Mouse (Mus musculus) stomach, postnatal 0 days (tissue): ENCODE results near the gene Nol4l. TPM values are rescaled to one million over a fixed set of nuclear protein-coding genes. Genes with fewer than 3 reads are reported as not detected.
"Not testable (repeated sequence)": the region's sequence is repeated elsewhere in the genome, so short reads cannot be mapped to it uniquely, and the experiment has no call there.

Experiments used
- ATAC-seq: fragments of 200-750 bp; cut with Nextera tagmentation; 2 replicates; pipeline ENCODE4 v1.8.0; 2017; ENCODE audit not compliant: low FRiP score, low TSS enrichment
- DNase-seq: peaks from one replicate; pipeline ENCODE4 v3.0.0-alpha.2; 2016; ENCODE audit warnings: low spot score
- H3K27ac ChIP-seq: fragments of 300-500 bp; sonication (generic); replicated peaks from 2 replicates; pipeline ENCODE4 v1.5.1; 2014; ENCODE audit warnings: mild to moderate bottlenecking, control low read depth
- H3K27me3 ChIP-seq: fragments of 300-500 bp; sonication (generic); 2 replicates; pipeline ENCODE4 v1.6.1; 2014; ENCODE audit warnings: low read length; ENCODE audit not compliant: control insufficient read depth, insufficient read depth
- H3K36me3 ChIP-seq: fragments of 300-500 bp; sonication (generic); 2 replicates; pipeline ENCODE4 v1.6.1; 2014; ENCODE audit warnings: low read length, mixed read lengths; ENCODE audit not compliant: control insufficient read depth, insufficient read depth
- H3K4me1 ChIP-seq: fragments of 300-500 bp; sonication (generic); replicated peaks from 2 replicates; pipeline ENCODE4 v1.6.1; 2014; ENCODE audit warnings: antibody characterized with exemption; ENCODE audit not compliant: control insufficient read depth, insufficient read depth
- H3K4me2 ChIP-seq: fragments of 300-500 bp; sonication (generic); replicated peaks from 2 replicates; pipeline ENCODE4 v1.6.1; 2014; ENCODE audit warnings: low read depth, mild to moderate bottlenecking, control low read depth, moderate library complexity
- H3K4me3 ChIP-seq: fragments of 300-500 bp; sonication (generic); 2 replicates; pipeline ENCODE4 v1.5.1; 2014; ENCODE audit warnings: low read depth, low read length, control low read depth
- H3K9ac ChIP-seq: fragments of 300-500 bp; sonication (generic); 2 replicates; pipeline ENCODE4 v1.6.1; 2014; ENCODE audit warnings: mild to moderate bottlenecking, low read length, control low read depth, mixed read lengths
- H3K9me3 ChIP-seq: fragments of 300-500 bp; sonication (generic); 2 replicates; pipeline ENCODE4 v1.6.1; 2016; ENCODE audit warnings: low read length; ENCODE audit not compliant: control insufficient read depth
- CTCF ChIP-seq: IDR thresholded peaks from 2 replicates; pipeline ENCODE4 v1.5.1; 2016; ENCODE audit warnings: antibody characterized with exemption, low read depth, mild to moderate bottlenecking, moderate library complexity
- EP300 ChIP-seq: optimal IDR thresholded peaks from 2 replicates; pipeline ENCODE3; 2016; ENCODE audit warnings: antibody characterized with exemption
- WGBS: fragments of 180-500 bp; shearing (Covaris S2); extraction: QIAGEN DNeasy Blood & Tissue Kit; methylation state at CpG from one replicate; pipeline ENCODE4 v1.1.7; 2014; 5-methylcytosine and 5-hydroxymethylcytosine counted together
- polyA plus RNA-seq: library from polyadenylated mRNA; unstranded; fragments of >200 nt; fragmentation: Nextera tagmentation; extraction: Ambion mirVana; gene quantifications from 2 replicates; pipeline ENCODE4 v1.2.1, GENCODE M21; 2015

Nol4l gene
- polyA plus RNA-seq, 1 experiment from 2014 or later, result 4.4 TPM

GRCm38 (mm10) chr2:153507969-153508368 lies 21.8 kb downstream of the Nol4l start:
- no peak for TF ChIP-seq CTCF
- no peak for TF ChIP-seq EP300
- H3K9me3 ChIP-seq, result no peaks in the 10 kb centered on the region
- H3K4me1 ChIP-seq, result no peaks in the 10 kb centered on the region
- no peak for DNase-seq
- no peak overlapping the region for H3K4me3 ChIP-seq
- H3K4me2 ChIP-seq, result no peak overlapping the region
- no peaks in the 10 kb centered on the region for H3K36me3 ChIP-seq
- no peak overlapping the region for H3K27ac ChIP-seq
- H3K9ac ChIP-seq, result no peak overlapping the region
- WGBS, result 98% methylated on average over 2 of the region's 2 CpGs
- no peaks in the 10 kb centered on the region for H3K27me3 ChIP-seq
- no peak for ATAC-seq

- 79% methylated on average over 5 of the region's 5 CpGs for WGBS
Observed at GRCm38 (mm10) chr2:153506385-153506784, 23.4 kb downstream of the Nol4l start.

GRCm38 (mm10) chr2:153499154-153499553 lies 30.6 kb downstream of the Nol4l start:
- no peak for DNase-seq
- Histone ChIP-seq H3K4me2 (no peak overlapping the region), H3K4me1 (no peaks in the 10 kb centered on the region), H3K27me3 (no peaks in the 10 kb centered on the region), H3K4me3 (no peak overlapping the region), H3K9me3 (no peaks in the 10 kb centered on the region), H3K36me3 (no peaks in the 10 kb centered on the region), H3K27ac (no peak overlapping the region), H3K9ac (no peak overlapping the region)
- peak; percentile 61 for TF ChIP-seq CTCF
- no peak for TF ChIP-seq EP300
- 50% methylated on average over 4 of the region's 4 CpGs for WGBS
- ATAC-seq, result no peak

More at GRCm38 (mm10) chr2:153506385-153506784, 23.4 kb downstream of the Nol4l start:
- no peak overlapping the region for H3K27ac ChIP-seq
- H3K4me2 ChIP-seq, result no peak overlapping the region
- no peaks in the 10 kb centered on the region for H3K4me1 ChIP-seq
- H3K4me3 ChIP-seq, result no peak overlapping the region
- no peak for TF ChIP-seq CTCF
- TF ChIP-seq EP300, result no peak
- no peak for DNase-seq
- no peak overlapping the region for H3K9ac ChIP-seq
- no peaks in the 10 kb centered on the region for H3K9me3 ChIP-seq
- no peak for ATAC-seq
- H3K36me3 ChIP-seq, result no peaks in the 10 kb centered on the region
- H3K27me3 ChIP-seq, result no peaks in the 10 kb centered on the region

- Histone ChIP-seq H3K9ac (no peak overlapping the region), H3K4me3 (no peak overlapping the region), H3K9me3 (no peaks in the 10 kb centered on the region), H3K4me2 (no peak overlapping the region), H3K4me1 (no peaks in the 10 kb centered on the region; the same call in 1 of the 2 replicates), H3K27me3 (no peaks in the 10 kb centered on the region), H3K27ac (no peak overlapping the region), H3K36me3 (no peaks in the 10 kb centered on the region)
- TF ChIP-seq CTCF (no peak), EP300 (no peak)
- ATAC-seq, result no peak
- DNase-seq, result no peak
- 72% methylated on average over 13 of the region's 13 CpGs for WGBS
Observed at GRCm38 (mm10) chr2:153496898-153497297, 32.9 kb downstream of the Nol4l start.

- Histone ChIP-seq H3K4me3 (no peak overlapping the region), H3K4me1 (no peaks in the 10 kb centered on the region; the same call in 1 of the 2 replicates), H3K36me3 (no peaks in the 10 kb centered on the region), H3K4me2 (no peak overlapping the region), H3K9me3 (no peaks in the 10 kb centered on the region), H3K9ac (no peak overlapping the region), H3K27ac (peak overlapping the region; percentile 13; the same call in 1 of the 2 replicates), H3K27me3 (no peaks in the 10 kb centered on the region)
- ATAC-seq, result 0 out of 2 replicates have a peak, but pooled peaks have one; percentile 0
- WGBS, result 71% methylated on average over 6 of the region's 6 CpGs
- TF ChIP-seq EP300, result no peak
- TF ChIP-seq CTCF, result no peak
- no peak for DNase-seq
Observed at GRCm38 (mm10) chr2:153496301-153496700, 33.5 kb downstream of the Nol4l start.

- Histone ChIP-seq H3K9me3 (no peaks in the 10 kb centered on the region), H3K27ac (no peak overlapping the region), H3K4me3 (no peak overlapping the region), H3K9ac (no peak overlapping the region), H3K4me1 (no peaks in the 10 kb centered on the region; the same call in 1 of the 2 replicates), H3K27me3 (no peaks in the 10 kb centered on the region), H3K36me3 (no peaks in the 10 kb centered on the region), H3K4me2 (no peak overlapping the region)
- WGBS, result 65% methylated on average over 4 of the region's 4 CpGs
- peak; percentile 38 for ATAC-seq
- peak; percentile 36 for DNase-seq
- no peak for TF ChIP-seq CTCF
- TF ChIP-seq EP300, result peak; percentile 41
Observed at GRCm38 (mm10) chr2:153495818-153496217, 34.0 kb downstream of the Nol4l start.

GRCm38 (mm10) chr2:153495391-153495790 lies 34.4 kb downstream of the Nol4l start:
- H3K4me3 ChIP-seq, H3K9ac ChIP-seq, H3K9me3 ChIP-seq, H3K36me3 ChIP-seq, H3K4me2 ChIP-seq, ATAC-seq, H3K27ac ChIP-seq, H3K4me1 ChIP-seq, DNase-seq, H3K27me3 ChIP-seq: not testable (repeated sequence)
- WGBS, result 89% methylated on average over 4 of the region's 4 CpGs
